10 mouse cellular contexts compared by ENCODE assay signal in the genomic region with DNA sequence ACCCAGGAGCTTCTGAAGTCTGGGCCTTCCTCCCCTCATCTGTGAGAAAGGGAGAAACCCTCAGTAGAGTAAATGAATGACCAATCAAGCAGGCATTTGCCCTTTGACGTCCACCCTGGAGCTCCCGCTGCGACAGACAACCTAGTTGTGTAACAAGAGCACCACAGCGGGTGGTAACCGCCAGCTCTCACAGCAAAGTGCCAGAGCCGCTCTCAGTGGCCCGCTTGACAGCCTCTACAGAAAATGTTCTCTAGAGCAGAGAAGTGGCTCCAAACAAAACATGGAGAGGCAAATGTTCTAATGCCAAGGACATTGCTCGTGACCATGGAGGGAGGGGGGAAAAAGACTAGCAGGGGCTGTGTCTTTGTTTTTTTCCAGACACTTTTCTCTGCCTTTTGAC. TPM values are rescaled to one million over a fixed set of nuclear protein-coding genes. Genes with fewer than 3 reads are reported as not detected.
A peak's percentile ranks its signal among the peaks of the same experiment; 100 is the strongest.
DNase-seq lines count a peak whose midpoint lies in the region; TF ChIP-seq lines count a peak whose summit lies in the region.
"Had no signal": no experiment of that assay in that cellular context is flagged by ENCODE, and none has a peak within 500 bp of the region (broad histone marks: within the 10 kb centered on the region; RNA-seq: fewer than 3 reads in every experiment).

No protein-coding gene starts in this region.

- no peaks in the 10 kb centered on the region for H3K27me3 ChIP-seq in myocyte (ENCODE audit: control insufficient read depth, insufficient read depth, insufficient read length)
- H3K27me3 ChIP-seq: limb, embryonic 12.5 days had no signal

- TF ChIP-seq POLR2A in myocyte (IDR thresholded peaks at IDR 0.05; ENCODE audit: insufficient read length, low read depth), result no peak

- H3ac ChIP-seq in myocyte (ENCODE audit: control insufficient read depth, insufficient read length), result no peak overlapping the region

- peak overlapping the region; percentile 19 for H3K4me2 ChIP-seq in myocyte (ENCODE audit: low read depth)
- H3K4me2 ChIP-seq: limb, embryonic 12.5 days had no signal

- no peaks in the 10 kb centered on the region for H3K79me2 ChIP-seq in myocyte (ENCODE audit: control insufficient read depth, insufficient read depth)

- no peak overlapping the region for H3K4me3 ChIP-seq in myocyte
- H3K4me3 ChIP-seq: heart, adult 2 months; limb, embryonic 12.5 days had no signal

- intact Hi-C loops in left cerebral cortex, postnatal 4 days (cut with DNase I), result no loop called here
- intact Hi-C loops in heart, postnatal 14 days (cut with DNase I), result no loop called here

- DNase-seq in left cerebral cortex, postnatal 4 days, result peak; percentile 17
- no peak for DNase-seq in left cerebral cortex, adult 8-10 months (ENCODE audit: low spot score in 2 of 2)
- peak; percentile 53 for DNase-seq in adrenal gland, postnatal 25 days
- DNase-seq in kidney, postnatal 10 days, result peak; percentile 70
- no peak for DNase-seq in heart, postnatal 14 days
- DNase-seq in left cerebral cortex, adult 18-20 months (ENCODE audit: low spot score in 2 of 2), result no peak
- no peak for DNase-seq in spleen, postnatal 10 days (ENCODE audit: low spot score in 2 of 2)

- H3K36me3 ChIP-seq in myocyte (ENCODE audit: control insufficient read depth, insufficient read depth), result no peaks in the 10 kb centered on the region
- H3K36me3 ChIP-seq: limb, embryonic 12.5 days had no signal

TF ChIP-seq in myocyte, 11 proteins besides CTCF, POLR2A, EP300 and RAD21:
- TF ChIP-seq MYOG (IDR thresholded peaks at IDR 0.05; ENCODE audit: control insufficient read depth in 1 of 3, insufficient read depth in 1 of 3, insufficient read length in 2 of 3, low read depth in 2 of 3), result peak in 1 of 3 experiments; percentile 18
- 0 out of 2 replicates have a peak, but pooled peaks have one; percentile 23 for TF ChIP-seq CEBPB (IDR thresholded peaks at IDR 0.05; ENCODE audit: insufficient read depth, poor library complexity, severe bottlenecking)
- TF ChIP-seq POLR2AphosphoS2 (IDR thresholded peaks at IDR 0.05; ENCODE audit: insufficient read length, low read depth), result no peak

RNA-seq across cellular contexts. Expression of a gene that starts 21.3 kb away (rescaled TPM):
- 10 to 100 TPM; 49.7 to 51.9 TPM for total RNA-seq in left cerebral cortex, postnatal 4 days (2021)
- 10 to 100 TPM; 38.0 to 44.3 (median 41.4) TPM for total RNA-seq in left cerebral cortex, adult 8-10 months (2022)
- total RNA-seq in adrenal gland, postnatal 25 days (2021), result 56.0 and 65.4 TPM in 2 replicates
- polyA plus RNA-seq in myocyte (2012; fragmentation: generic; extraction: Trizol), result 27.0 TPM
- 10 to 100 TPM; 31.7 to 33.9 TPM for total RNA-seq in heart, postnatal 14 days (2021)
- 10 to 100 TPM; 39.5 to 46.7 TPM for total RNA-seq in left cerebral cortex, adult 18-20 months (2021)

Comparison
In these comparisons a context has a peak if more than half of its experiments do, and no peak if none do; other contexts are left out.
1. DNase-seq: peak in left cerebral cortex, postnatal 4 days (single experiment), adrenal gland, postnatal 25 days (single experiment) and kidney, postnatal 10 days (single experiment); none in left cerebral cortex, adult 8-10 months (0 of 2), heart, postnatal 14 days (0 of 2), left cerebral cortex, adult 18-20 months (0 of 2) and spleen, postnatal 10 days (0 of 2).